Mouse (Mus musculus): ENCODE measurements around the gene Atf7.

- TF ChIP-seq CTCF (IDR thresholded peaks at IDR 0.05; ENCODE audit: borderline replicate concordance, control insufficient read depth, extremely low read depth, insufficient read depth, low read length, poor library complexity) (peak; percentile 65; the same call in 1 of the 2 replicates), POLR2A (IDR thresholded peaks at IDR 0.05; ENCODE audit: control insufficient read depth, extremely low read depth, insufficient read depth, low read length, poor library complexity) (no peak)
These were observed 100.3 kb downstream of the Atf7 start, which contains the start of gene Npff for GRCm38 (mm10) chr15:102524892-102525485.
